Comparison of ENCODE assay signal across 7 mouse cellular contexts in the genomic region with DNA sequence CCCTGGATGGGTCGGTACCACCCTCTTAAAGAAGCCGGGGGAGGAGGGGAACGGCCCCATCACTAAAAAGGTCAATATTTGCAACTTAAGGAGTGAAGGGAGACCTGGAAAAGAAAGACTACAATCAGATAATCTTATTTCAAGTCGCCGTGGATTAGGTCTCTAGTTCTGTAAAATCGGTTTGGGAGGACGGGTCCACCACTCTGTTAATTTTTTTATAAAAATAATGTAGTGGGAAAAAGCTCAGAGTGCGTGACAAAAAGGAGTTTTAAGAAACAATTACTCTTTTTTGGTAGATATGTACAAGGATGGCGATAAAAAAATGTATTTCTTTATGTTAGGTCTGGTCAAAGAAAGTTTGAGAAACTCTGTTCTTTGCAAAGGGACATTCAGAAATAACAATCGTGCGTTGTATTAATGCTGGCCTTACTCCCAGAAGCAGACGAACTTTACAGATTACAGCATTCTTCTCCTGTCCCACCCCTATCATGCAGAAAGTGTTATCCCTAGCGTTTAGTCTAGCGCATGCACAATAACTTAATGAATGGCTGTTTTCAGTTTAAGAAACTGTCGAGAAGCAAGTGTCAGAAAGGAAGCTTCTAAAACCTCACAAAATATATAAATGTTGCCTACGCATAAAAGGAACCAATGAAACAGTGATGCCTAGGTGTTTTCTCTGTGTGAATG. TPM values are rescaled to one million over a fixed set of nuclear protein-coding genes. Genes with fewer than 3 reads are reported as not detected.
A peak's percentile ranks its signal among the peaks of the same experiment; 100 is the strongest.
DNase-seq lines count a peak whose midpoint lies in the region; ATAC-seq and TF ChIP-seq lines count a peak whose summit lies in the region.

No protein-coding gene starts in this region.

- no peak for TF ChIP-seq CTCF in testis, adult 2 months (IDR thresholded peaks at IDR 0.05; ENCODE audit: control insufficient read depth, insufficient read depth, insufficient replicate concordance, low read depth, low read length)

- H3K4me2 ChIP-seq in embryonic facial prominence, embryonic 14.5 days (ENCODE audit: low read depth, low read length), result peak overlapping the region; percentile 61
- H3K4me2 ChIP-seq in limb, embryonic 11.5 days (ENCODE audit: low read depth, severe bottlenecking), result peak overlapping the region; percentile 72

- no peak for ATAC-seq in embryonic facial prominence, embryonic 14.5 days (ENCODE audit: low read depth)
- ATAC-seq in limb, embryonic 11.5 days (ENCODE audit: insufficient number of reproducible peaks, low FRiP score, low TSS enrichment, low read depth), result no peak

- no peak for DNase-seq in testis, postnatal 10 days (ENCODE audit: low spot score)
- DNase-seq in embryonic facial prominence, embryonic 14.5 days (ENCODE audit: low spot score), result peak; percentile 54
- DNase-seq in limb, embryonic 11.5 days (ENCODE audit: low spot score), result no peak
- peak; percentile 17 for DNase-seq in retina, embryonic 14.5 days (ENCODE audit: low spot score)
- no peak for DNase-seq in right cerebral cortex, adult 18-20 months
- DNase-seq in layer of hippocampus, postnatal 36 days, result no peak

- 13% methylated on average over 16 of the region's 16 CpGs for WGBS in embryonic facial prominence, embryonic 14.5 days
- WGBS in limb, embryonic 11.5 days, result 31% methylated on average over 16 of the region's 16 CpGs

- H3K4me1 ChIP-seq in testis, adult 2 months (ENCODE audit: control insufficient read depth, insufficient read depth, low read length), result no peaks in the 10 kb centered on the region
- H3K4me1 ChIP-seq in embryonic facial prominence, embryonic 14.5 days (ENCODE audit: control insufficient read depth, insufficient read depth, low read length), result peaks cover 14% of the 10 kb centered on the region
- H3K4me1 ChIP-seq in limb, embryonic 11.5 days (ENCODE audit: control insufficient read depth, insufficient read depth, low read length), result no peaks in the 10 kb centered on the region

- no peaks in the 10 kb centered on the region for H3K9me3 ChIP-seq in embryonic facial prominence, embryonic 14.5 days (ENCODE audit: control insufficient read depth, low read length)
- H3K9me3 ChIP-seq in limb, embryonic 11.5 days (ENCODE audit: control insufficient read depth, low read length), result no peaks in the 10 kb centered on the region

- no peaks in the 10 kb centered on the region for H3K27me3 ChIP-seq in testis, adult 2 months (ENCODE audit: control insufficient read depth, insufficient read depth, low read length)
- H3K27me3 ChIP-seq in embryonic facial prominence, embryonic 14.5 days (replicated peaks; ENCODE audit: control insufficient read depth, insufficient read depth, low read length), result no peaks in the 10 kb centered on the region
- H3K27me3 ChIP-seq in limb, embryonic 11.5 days (ENCODE audit: control insufficient read depth, insufficient read depth, low read length), result no peaks in the 10 kb centered on the region

- H3K4me3 ChIP-seq in testis, adult 2 months (ENCODE audit: control insufficient read depth, low read depth, low read length), result peak overlapping the region; percentile 96
- peak overlapping the region; percentile 85 for H3K4me3 ChIP-seq in embryonic facial prominence, embryonic 14.5 days (ENCODE audit: low read depth, low read length)
- peak overlapping the region; percentile 81 for H3K4me3 ChIP-seq in limb, embryonic 11.5 days (ENCODE audit: low read depth, low read length)

- H3K36me3 ChIP-seq in testis, adult 2 months (ENCODE audit: control insufficient read depth, insufficient read depth, low read length), result no peaks in the 10 kb centered on the region
- H3K36me3 ChIP-seq in embryonic facial prominence, embryonic 14.5 days (ENCODE audit: control insufficient read depth, insufficient read depth, low read length), result no peaks in the 10 kb centered on the region
- no peaks in the 10 kb centered on the region for H3K36me3 ChIP-seq in limb, embryonic 11.5 days (ENCODE audit: control insufficient read depth, insufficient read depth, low read length)

- TF ChIP-seq POLR2A in testis, adult 2 months (IDR thresholded peaks at IDR 0.05; ENCODE audit: control insufficient read depth, low read depth, low read length), result no peak

- H3K27ac ChIP-seq in testis, adult 2 months (ENCODE audit: control insufficient read depth, insufficient read depth, low read depth, low read length), result peak overlapping the region; percentile 84
- peak overlapping the region; percentile 98 for H3K27ac ChIP-seq in embryonic facial prominence, embryonic 14.5 days (replicated peaks; ENCODE audit: low read depth, low read length)
- H3K27ac ChIP-seq in limb, embryonic 11.5 days (replicated peaks; ENCODE audit: low read depth, low read length), result peak overlapping the region; percentile 84

- H3K9ac ChIP-seq in embryonic facial prominence, embryonic 14.5 days (ENCODE audit: low read depth, low read length), result peak overlapping the region; percentile 94
- H3K9ac ChIP-seq in limb, embryonic 11.5 days (ENCODE audit: low read length), result peak overlapping the region; percentile 78

RNA-seq across cellular contexts. Expression of gene Abcd3, which starts 0.6 kb away (rescaled TPM):
- polyA plus RNA-seq in testis, adult 2 months (2012; rRNA removed), result 2.9 and 4.2 TPM in 2 replicates
- polyA plus RNA-seq in embryonic facial prominence, embryonic 14.5 days (2014; fragmentation: Nextera tagmentation; extraction: Ambion mirVana), result 53.5 and 58.8 TPM in 2 replicates
- 47.1 and 48.0 TPM in 2 replicates for polyA plus RNA-seq in limb, embryonic 11.5 days (2014; fragmentation: Nextera tagmentation; extraction: Ambion mirVana)
- 10 to 100 TPM; 56.3 to 59.0 TPM for total RNA-seq in layer of hippocampus, postnatal 36 days (2021)

Comparison
In these comparisons a context has a peak if more than half of its experiments do, and no peak if none do; other contexts are left out.
1. DNase-seq: peak in embryonic facial prominence, embryonic 14.5 days (single experiment) and retina, embryonic 14.5 days (single experiment); none in testis, postnatal 10 days (single experiment), limb, embryonic 11.5 days (single experiment), right cerebral cortex, adult 18-20 months (single experiment) and layer of hippocampus, postnatal 36 days (0 of 2).
2. Peak in every context shown above with its lines, with median percentiles within 50 percentile points of each other: H3K27ac ChIP-seq and H3K4me3 ChIP-seq.